Mouse (Mus musculus) small intestine, adult 2 months (tissue): Measurements from ENCODE around the gene Nrf1. TPM values are rescaled to one million over a fixed set of nuclear protein-coding genes. Genes with fewer than 3 reads are reported as not detected.

Experiments
- H3K27ac ChIP-seq: fragments of 200-500 bp; 2 replicates; pipeline ENCODE4 v1.5.1; 2012; ENCODE audit warnings: low read depth, low read length, control low read depth, inconsistent platforms; ENCODE audit not compliant: insufficient read depth
- H3K27me3 ChIP-seq: fragments of 200-500 bp; 2 replicates; pipeline ENCODE4 v1.6.1; 2012; ENCODE audit warnings: mild to moderate bottlenecking, moderate library complexity, low read length, inconsistent platforms; ENCODE audit not compliant: control insufficient read depth, insufficient read depth
- H3K36me3 ChIP-seq: fragments of 200-500 bp; 2 replicates; pipeline ENCODE4 v1.6.1; 2012; ENCODE audit warnings: mild to moderate bottlenecking, low read length, control low read depth, inconsistent platforms; ENCODE audit not compliant: control insufficient read depth, insufficient read depth
- H3K4me1 ChIP-seq: fragments of 200-500 bp; 2 replicates; pipeline ENCODE4 v1.6.1; 2012; ENCODE audit warnings: low read length, inconsistent platforms, mixed read lengths; ENCODE audit not compliant: control insufficient read depth, insufficient read depth, insufficient read length
- H3K4me3 ChIP-seq: fragments of 200-500 bp; 2 replicates; pipeline ENCODE4 v1.5.1; 2012; ENCODE audit warnings: low read depth, mild to moderate bottlenecking, control low read depth, inconsistent platforms, low read length, moderate library complexity
- CTCF ChIP-seq: fragments of 200-500 bp; IDR thresholded peaks from 2 replicates; pipeline ENCODE4 v1.5.1; 2012; ENCODE audit warnings: low read depth, mild to moderate bottlenecking, control low read depth, inconsistent platforms, low read length, moderate library complexity, mixed read lengths; ENCODE audit not compliant: insufficient replicate concordance, insufficient read length; ENCODE audit errors: extremely low read depth
- POLR2A ChIP-seq: fragments of 200-500 bp; IDR thresholded peaks from 2 replicates; pipeline ENCODE4 v1.6.1; 2012; ENCODE audit warnings: low read depth, mild to moderate bottlenecking, control low read depth, inconsistent platforms, low read length, moderate library complexity
- WGBS: fragments of 180-500 bp; shearing (Covaris S2); methylation state at CpG from one replicate; pipeline ENCODE4 v1.1.7; 2018; 5-methylcytosine and 5-hydroxymethylcytosine counted together
- polyA plus RNA-seq: library from polyadenylated mRNA; depleted of rRNA; stranded (reverse); fragments of >200 nt; gene quantifications from 2 replicates; pipeline ENCODE4 v1.2.3, GENCODE M21; 2012

Gene Nrf1
- polyA plus RNA-seq, 1 experiment = 21.6 TPM

- Histone ChIP-seq H3K27me3 (no peaks in the 10 kb centered on the region), H3K4me1 (no peaks in the 10 kb centered on the region), H3K27ac (no peak overlapping the region), H3K4me3 (no peak overlapping the region), H3K36me3 (peaks cover 53% of the 10 kb centered on the region)
- WGBS = 97% methylated on average over 1 of the region's 1 CpGs
- TF ChIP-seq POLR2A (no peak), CTCF (no peak)
Observed at GRCm38 (mm10) chr6:30123391-30123790, 75.6 kb downstream of the Nrf1 start.

- Histone ChIP-seq H3K27me3 (no peaks in the 10 kb centered on the region), H3K27ac (no peak overlapping the region), H3K4me1 (no peaks in the 10 kb centered on the region), H3K36me3 (peaks cover 50% of the 10 kb centered on the region), H3K4me3 (no peak overlapping the region)
- TF ChIP-seq CTCF (no peak), POLR2A (no peak)
- WGBS = 95% methylated on average over 7 of the region's 7 CpGs
Observed at GRCm38 (mm10) chr6:30126060-30126459, 78.3 kb downstream of the Nrf1 start.

GRCm38 (mm10) chr6:30126766-30127165 is 79.0 kb downstream of the Nrf1 start:
- no peak overlapping the region for H3K4me3 ChIP-seq
- TF ChIP-seq CTCF = no peak
- TF ChIP-seq POLR2A = no peak
- no peak overlapping the region for H3K27ac ChIP-seq
- H3K4me1 ChIP-seq = no peaks in the 10 kb centered on the region
- peaks cover 52% of the 10 kb centered on the region for H3K36me3 ChIP-seq
- no peaks in the 10 kb centered on the region for H3K27me3 ChIP-seq
- 83% methylated on average over 9 of the region's 9 CpGs for WGBS

GRCm38 (mm10) chr6:30132399-30132798 is 84.6 kb downstream of the Nrf1 start:
- TF ChIP-seq CTCF = no peak
- no peak for TF ChIP-seq POLR2A
- Histone ChIP-seq H3K27ac (no peak overlapping the region), H3K4me1 (no peaks in the 10 kb centered on the region), H3K36me3 (peaks cover 44% of the 10 kb centered on the region), H3K27me3 (no peaks in the 10 kb centered on the region), H3K4me3 (no peak overlapping the region)
- 71% methylated on average over 3 of the region's 3 CpGs for WGBS

- 59% methylated on average over 3 of the region's 3 CpGs for WGBS
- Histone ChIP-seq H3K27me3 (no peaks in the 10 kb centered on the region), H3K4me1 (no peaks in the 10 kb centered on the region), H3K36me3 (peaks cover 37% of the 10 kb centered on the region), H3K4me3 (no peak overlapping the region), H3K27ac (no peak overlapping the region)
- no peak for TF ChIP-seq CTCF
- TF ChIP-seq POLR2A = no peak
Observed at GRCm38 (mm10) chr6:30135590-30135989, 87.8 kb downstream of the Nrf1 start.

GRCm38 (mm10) chr6:30137227-30137626 is 89.4 kb downstream of the Nrf1 start:
- Histone ChIP-seq H3K36me3 (peaks cover 32% of the 10 kb centered on the region), H3K4me1 (no peaks in the 10 kb centered on the region), H3K27me3 (no peaks in the 10 kb centered on the region), H3K27ac (no peak overlapping the region), H3K4me3 (no peak overlapping the region)
- WGBS = 96% methylated on average over 2 of the region's 2 CpGs
- TF ChIP-seq POLR2A (no peak), CTCF (no peak)

- Histone ChIP-seq H3K36me3 (peaks cover 30% of the 10 kb centered on the region), H3K4me1 (no peaks in the 10 kb centered on the region), H3K4me3 (no peak overlapping the region), H3K27me3 (no peaks in the 10 kb centered on the region), H3K27ac (no peak overlapping the region)
- TF ChIP-seq POLR2A (no peak), CTCF (no peak)
- WGBS = 78% methylated on average over 7 of the region's 7 CpGs
Observed at GRCm38 (mm10) chr6:30139329-30140045, 91.7 kb downstream of the Nrf1 start.
